Mouse (Mus musculus): ENCODE data around the gene Foxd2.

Foxd2 gene

GRCm38 (mm10) chr4:114908829-114909601, at the start of gene Foxd2:
Gene Foxd2 (minus strand): TSS chr4:114908873.
- in situ Hi-C loops (cut with MboI, MseI): loop anchor here (10.0 kb wide), 1 partner anchor 244 kb away; no protein-coding TSS in a partner anchor

DNA sequence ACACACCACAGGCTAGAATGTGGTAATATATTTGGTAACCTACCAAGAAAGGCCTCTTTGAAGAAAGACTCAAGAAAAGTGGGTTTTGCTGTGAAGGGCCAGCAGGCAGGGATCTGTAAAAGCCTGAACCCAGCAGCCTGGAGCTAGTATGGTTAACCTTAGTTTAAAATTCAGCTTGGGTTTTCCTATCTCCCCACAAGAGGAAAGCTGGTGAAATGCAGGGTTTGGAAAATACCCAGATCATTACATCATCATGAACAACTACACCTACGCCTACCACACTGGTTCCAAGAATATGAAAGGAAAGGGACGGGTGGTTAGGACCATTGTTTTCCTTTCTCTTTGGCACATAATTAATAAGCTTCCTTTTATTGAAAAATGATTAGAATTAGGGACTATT, 49.6 kb upstream of the Foxd2 start:
- in situ Hi-C loops (cut with MboI, MseI): no loop called here

DNA sequence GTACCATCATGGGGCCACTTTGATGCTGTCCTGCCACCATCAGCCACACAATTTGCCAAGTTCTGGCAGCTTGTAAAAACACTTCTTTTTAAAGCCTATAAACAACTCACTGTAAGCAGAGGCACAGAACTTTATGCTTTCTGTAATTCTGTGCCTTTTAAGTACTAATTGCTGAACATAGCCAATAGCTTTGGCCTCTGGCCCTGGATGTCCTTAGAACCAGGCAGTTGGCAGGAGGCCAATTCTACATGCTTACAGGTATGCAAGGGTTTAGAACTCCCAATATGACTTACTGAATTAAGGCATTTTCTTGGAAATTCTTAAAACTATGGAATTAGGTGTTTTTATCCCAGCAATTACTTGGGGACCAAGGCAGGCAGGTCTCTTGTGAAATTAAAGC, 48.7 kb upstream of the Foxd2 start:
- in situ Hi-C loops (cut with MboI, MseI): no loop called here

GRCm38 (mm10) chr4:114953172-114953571, 44.5 kb upstream of the Foxd2 start:
- in situ Hi-C loops (cut with MboI, MseI): no loop called here

DNA sequence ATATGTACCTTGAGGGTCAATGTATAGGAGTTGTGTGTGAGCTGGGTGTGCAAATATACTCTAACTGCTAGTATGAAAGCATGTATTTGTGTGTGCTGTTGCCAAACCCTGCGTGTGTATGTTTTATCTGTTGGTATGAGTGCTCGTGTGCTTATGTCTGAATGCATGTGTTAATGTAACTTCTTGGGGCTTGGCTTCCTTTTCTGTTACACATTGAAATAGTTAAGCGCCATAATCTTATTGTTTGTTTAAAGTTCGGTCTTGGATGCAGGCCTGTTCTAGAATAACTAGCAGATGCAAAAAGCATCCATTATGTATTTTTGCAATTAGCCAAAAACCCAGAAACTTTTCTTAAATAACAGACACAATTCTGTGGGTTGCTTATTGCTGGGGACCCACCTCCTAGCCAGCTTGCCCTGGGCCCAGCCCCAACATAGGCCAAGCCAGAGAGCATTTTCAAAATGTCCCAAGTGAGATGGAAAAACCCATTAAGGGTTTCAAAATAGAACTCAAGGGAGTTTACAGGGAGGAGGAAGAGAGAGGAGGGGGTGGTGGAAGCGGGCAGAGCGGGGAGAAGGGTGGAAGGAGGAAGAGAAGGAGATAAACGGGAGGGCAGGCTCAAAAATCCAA, 39.3 kb upstream of the Foxd2 start:
- in situ Hi-C loops (cut with MboI, MseI): loop anchor here (10.0 kb wide), 1 partner anchor 273 kb away; no protein-coding TSS in a partner anchor

DNA sequence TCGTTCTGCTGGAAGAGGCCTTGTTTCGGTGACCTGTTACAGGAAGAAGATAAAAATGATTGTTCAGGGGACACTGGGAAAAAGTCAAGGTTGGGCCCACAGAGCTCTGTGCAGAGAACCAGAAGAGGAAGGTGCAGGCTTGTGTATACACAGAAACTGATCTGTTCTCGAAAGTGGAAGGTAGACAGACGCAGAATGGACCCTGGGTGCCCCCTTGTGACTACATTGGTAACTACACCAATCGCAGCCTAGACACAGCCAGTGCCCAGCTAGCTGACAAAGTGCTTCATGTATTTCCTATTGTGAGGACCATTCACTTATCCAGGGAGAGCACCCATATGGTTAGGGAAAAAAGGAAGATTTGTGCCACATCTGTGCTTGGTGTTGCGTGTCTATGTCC, 38.7 kb upstream of the Foxd2 start:
- in situ Hi-C loops (cut with MboI, MseI): loop anchor here (10.0 kb wide), 1 partner anchor 273 kb away; no protein-coding TSS in a partner anchor

DNA sequence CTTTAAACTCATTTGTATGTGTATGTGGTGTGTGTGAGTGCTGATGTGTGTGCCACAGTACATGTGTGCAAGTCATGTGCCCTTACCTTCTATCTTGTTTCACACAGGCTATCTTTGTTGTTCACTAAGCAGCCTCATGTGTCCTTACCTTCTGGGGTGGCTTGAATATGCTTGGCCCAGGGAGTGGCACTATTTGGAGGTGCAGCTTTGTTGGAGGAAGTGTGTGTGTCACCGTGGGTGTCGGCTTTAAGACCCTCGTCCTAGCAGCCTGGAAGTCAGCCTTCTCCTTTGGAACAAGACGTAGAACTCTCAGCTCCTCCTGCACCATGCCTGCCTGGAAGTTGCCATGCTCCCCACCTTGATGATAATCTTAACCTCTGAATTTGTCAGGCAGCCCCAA, 37.7 kb upstream of the Foxd2 start:
- in situ Hi-C loops (cut with MboI, MseI): loop anchor here (10.0 kb wide), 1 partner anchor 272 kb away; no protein-coding TSS in a partner anchor

DNA sequence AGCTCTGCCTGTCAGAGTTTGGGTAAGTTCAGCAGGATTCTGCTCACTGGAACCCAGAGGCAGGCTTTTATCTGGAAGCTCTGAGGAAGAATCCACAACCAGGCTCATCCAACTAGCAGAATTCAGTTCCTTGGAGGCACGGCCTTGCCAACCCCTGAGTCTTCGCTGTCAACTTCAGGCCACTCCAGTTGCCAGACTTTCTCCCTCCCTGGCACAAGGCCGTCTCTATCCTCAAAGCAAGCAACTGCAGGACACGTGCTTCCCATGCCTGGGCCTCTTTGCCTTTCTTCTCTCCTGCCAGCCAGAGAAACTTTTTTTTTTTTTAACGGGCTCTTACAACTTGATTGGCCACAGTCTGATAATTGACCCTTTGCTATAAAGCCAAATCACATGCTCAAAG, 36.3 kb upstream of the Foxd2 start:
- in situ Hi-C loops (cut with MboI, MseI): loop anchor here (10.0 kb wide), 1 partner anchor 270 kb away; no protein-coding TSS in a partner anchor

DNA sequence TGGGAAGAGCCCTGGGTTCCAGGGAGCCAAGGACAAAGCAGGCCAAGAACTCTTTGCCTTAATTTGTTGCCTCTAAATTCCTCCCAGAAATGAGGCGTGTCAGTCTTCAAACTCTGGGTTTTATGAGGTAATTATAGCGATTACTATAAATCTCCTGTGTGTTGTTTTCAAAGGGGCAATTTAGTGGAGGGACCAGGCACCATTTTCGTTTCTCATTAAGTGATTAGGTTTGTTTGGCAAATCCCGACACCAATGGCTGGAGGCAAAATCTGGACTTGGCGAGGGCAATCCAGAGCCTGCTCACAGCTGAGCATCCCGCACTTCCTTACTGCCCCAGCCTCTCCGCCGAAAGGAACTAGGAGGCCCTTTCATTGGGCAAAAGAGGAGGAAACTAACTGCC, 33.9 kb upstream of the Foxd2 start:
- in situ Hi-C loops (cut with MboI, MseI): loop anchor here (10.0 kb wide), 1 partner anchor 268 kb away; no protein-coding TSS in a partner anchor

DNA sequence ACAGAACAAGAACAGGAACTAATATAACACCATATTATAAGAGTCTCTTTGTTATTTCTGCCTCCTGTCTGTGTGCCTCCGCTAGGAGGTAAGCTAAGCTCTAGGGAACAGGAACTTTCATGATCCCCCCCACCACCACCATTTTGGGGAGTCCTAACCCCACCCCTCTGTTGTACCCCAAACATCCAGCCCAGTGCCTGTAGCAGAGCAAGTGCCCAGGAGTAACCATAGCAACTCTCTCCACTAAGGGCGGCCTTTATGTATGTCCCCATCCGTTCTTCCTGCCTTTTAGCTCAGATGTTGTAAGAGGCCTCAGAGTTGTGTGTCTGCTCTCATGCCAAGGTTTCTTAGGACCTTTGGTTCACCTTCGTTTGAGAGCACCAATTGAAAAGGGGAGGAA, 33.4 kb upstream of the Foxd2 start:
- in situ Hi-C loops (cut with MboI, MseI): loop anchor here (10.0 kb wide), 1 partner anchor 267 kb away; no protein-coding TSS in a partner anchor

- in situ Hi-C loops (cut with MboI, MseI): loop anchor here (10.0 kb wide), 1 partner anchor 267 kb away; no protein-coding TSS in a partner anchor
Measured at GRCm38 (mm10) chr4:114941311-114941710, 32.6 kb upstream of the Foxd2 start.

- in situ Hi-C loops (cut with MboI, MseI): no loop called here
Measured at GRCm38 (mm10) chr4:114938248-114938647, 29.6 kb upstream of the Foxd2 start.

- in situ Hi-C loops (cut with MboI, MseI): no loop called here
Measured at GRCm38 (mm10) chr4:114937459-114938047, 28.9 kb upstream of the Foxd2 start.

- in situ Hi-C loops (cut with MboI, MseI): no loop called here
Measured at GRCm38 (mm10) chr4:114934188-114934587, 25.5 kb upstream of the Foxd2 start.

GRCm38 (mm10) chr4:114932747-114933146, 24.1 kb upstream of the Foxd2 start:
- in situ Hi-C loops (cut with MboI, MseI): no loop called here

DNA sequence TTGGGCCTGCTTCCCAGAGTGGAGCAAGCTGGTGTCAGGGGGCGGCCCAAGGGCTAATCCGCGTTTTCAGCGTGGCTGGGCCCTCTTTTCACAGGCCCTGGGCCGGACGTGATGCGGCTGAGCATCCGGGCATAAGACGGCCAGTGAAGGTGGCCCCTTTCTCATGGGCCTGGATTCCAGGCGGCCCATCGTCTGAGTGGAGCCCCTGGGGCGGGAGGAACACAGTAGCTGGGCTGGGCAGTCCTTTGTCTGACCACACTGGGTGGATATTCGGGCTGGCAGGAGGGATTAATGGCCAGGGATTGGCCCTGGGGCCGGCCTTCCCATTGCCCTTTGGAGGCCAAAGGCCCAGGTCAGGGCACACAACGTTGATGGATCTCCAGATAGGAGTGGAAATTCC, 20.5 kb upstream of the Foxd2 start:
- in situ Hi-C loops (cut with MboI, MseI): no loop called here

- in situ Hi-C loops (cut with MboI, MseI): no loop called here
Measured at GRCm38 (mm10) chr4:114925917-114926312, 17.2 kb upstream of the Foxd2 start, which contains the start of gene Foxe3. Gene Foxe3 (minus strand): TSS chr4:114926013.

DNA sequence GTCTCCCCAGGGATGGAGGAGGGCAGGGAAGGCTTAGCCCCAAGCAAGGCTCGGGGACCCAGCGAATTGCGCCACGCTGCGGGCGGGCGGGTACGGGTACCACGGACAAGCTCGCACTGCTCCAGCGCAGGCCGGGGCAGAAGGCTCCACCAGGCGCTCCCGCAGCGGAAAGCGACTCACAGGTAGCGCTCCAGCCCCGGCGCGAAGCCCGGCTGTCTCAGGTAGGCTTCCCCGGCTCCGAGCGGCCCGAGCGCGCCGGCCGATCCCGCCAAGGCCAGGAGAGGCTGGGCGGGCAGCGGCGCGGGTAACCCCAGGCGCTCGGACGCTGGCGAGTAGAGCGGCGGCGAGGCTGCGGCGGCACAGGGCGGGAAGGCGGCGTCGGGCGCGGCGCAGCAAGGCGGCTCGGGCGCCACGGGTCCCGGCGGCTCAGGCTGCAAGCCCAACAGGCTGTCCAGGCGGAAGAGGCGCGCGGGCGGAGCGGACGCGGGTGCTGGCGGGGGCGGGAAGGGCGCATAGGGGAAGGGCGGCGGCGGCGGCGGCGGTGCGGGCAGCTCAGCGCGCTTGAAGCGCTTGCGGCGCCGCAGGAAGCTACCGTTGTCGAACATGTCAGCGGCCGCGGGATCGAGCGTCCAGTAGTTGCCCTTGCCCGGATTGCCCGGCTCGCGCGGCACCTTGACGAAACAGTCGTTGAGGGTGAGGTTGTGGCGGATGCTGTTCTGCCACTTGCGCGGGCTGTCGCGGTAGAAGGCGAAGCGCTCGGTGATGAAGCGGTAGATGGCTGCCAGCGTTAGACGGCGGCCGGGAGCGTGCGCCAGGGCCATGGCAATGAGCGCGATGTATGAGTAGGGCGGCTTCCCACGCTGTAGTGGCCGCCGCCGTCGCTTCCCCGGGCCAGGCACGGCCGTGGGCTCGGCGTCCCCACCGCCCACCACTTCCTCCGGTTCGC, 16.6 kb upstream of the Foxd2 start:
- in situ Hi-C loops (cut with MboI, MseI): no loop called here

GRCm38 (mm10) chr4:114917091-114917490, 8.4 kb upstream of the Foxd2 start:
- in situ Hi-C loops (cut with MboI, MseI): loop anchor here (5.0 to 10.0 kb wide), 2 partner anchors 78 to 130 kb away; no protein-coding TSS in a partner anchor

GRCm38 (mm10) chr4:114916056-114916455, 7.4 kb upstream of the Foxd2 start:
- in situ Hi-C loops (cut with MboI, MseI): loop anchor here (5.0 to 10.0 kb wide), 2 partner anchors 79 to 131 kb away; no protein-coding TSS in a partner anchor

DNA sequence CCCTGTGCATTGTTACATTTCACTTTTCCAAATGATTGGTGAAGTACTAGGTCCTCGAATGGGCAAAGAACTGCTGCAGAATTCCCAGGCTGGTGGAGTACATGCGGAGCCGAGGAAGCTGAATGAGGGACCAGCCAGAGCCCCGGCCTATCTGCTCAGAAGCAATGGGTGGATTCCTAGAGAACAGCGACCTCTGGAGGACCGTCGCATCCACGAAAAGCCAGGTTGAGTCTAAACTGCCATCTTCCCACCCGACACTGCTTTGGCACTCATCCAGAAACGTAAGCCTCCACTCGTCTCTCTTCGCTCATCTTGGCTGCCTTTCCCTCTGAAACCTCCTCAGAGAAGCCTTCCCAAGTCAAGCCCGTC, 4.9 kb upstream of the Foxd2 start:
- in situ Hi-C loops (cut with MboI, MseI): loop anchor here (10.0 kb wide), 1 partner anchor 81 kb away; no protein-coding TSS in a partner anchor
